In genomic region chr8:64784235-64784634, GRCm38 (mm10) we compare ENCODE assay signal across 26 mouse cellular contexts. TPM values are rescaled to one million over a fixed set of nuclear protein-coding genes. Genes with fewer than 3 reads are reported as not detected.
DNase-seq lines count a peak whose midpoint lies in the region; ATAC-seq and TF ChIP-seq lines count a peak whose summit lies in the region.
"Had no signal": no experiment of that assay in that cellular context is flagged by ENCODE, and none has a peak within 500 bp of the region (broad histone marks: within the 10 kb centered on the region; RNA-seq: fewer than 3 reads in every experiment).

No protein-coding gene starts in this region.

- H3K4me1 ChIP-seq in liver, embryonic 11.5 days (replicated peaks; ENCODE audit: control insufficient read depth, insufficient read depth, low read length): peaks cover 3% of the 10 kb centered on the region; the same call in 1 of the 2 replicates
- peaks cover 20% of the 10 kb centered on the region for H3K4me1 ChIP-seq in G1E (ENCODE audit: insufficient read depth, low read depth, low read length)
- peaks cover 9% of the 10 kb centered on the region for H3K4me1 ChIP-seq in liver, embryonic 16.5 days (ENCODE audit: control insufficient read depth, low read depth, low read length)
- H3K4me1 ChIP-seq in intestine, embryonic 15.5 days (replicated peaks): no peaks in the 10 kb centered on the region
- H3K4me1 ChIP-seq: embryonic facial prominence, embryonic 15.5 days; forebrain, embryonic 10.5 days; hindbrain, embryonic 10.5 days had no signal

- no peak overlapping the region for H3K9ac ChIP-seq in liver, embryonic 11.5 days (ENCODE audit: low read depth, low read length)
- H3K9ac ChIP-seq in liver, embryonic 16.5 days (ENCODE audit: low read depth, low read length): no peak overlapping the region
- H3K9ac ChIP-seq in intestine, embryonic 15.5 days: no peak overlapping the region
- H3K9ac ChIP-seq: embryonic facial prominence, embryonic 15.5 days; heart, embryonic 15.5 days; hindbrain, embryonic 14.5 days had no signal

- no peak for TF ChIP-seq CTCF in G1E (IDR thresholded peaks at IDR 0.05; ENCODE audit: low read depth, low read length)

- no peak overlapping the region for H3K4me2 ChIP-seq in liver, embryonic 11.5 days
- H3K4me2 ChIP-seq in liver, embryonic 16.5 days (ENCODE audit: low read depth, low read length): no peak overlapping the region
- no peak overlapping the region for H3K4me2 ChIP-seq in intestine, embryonic 15.5 days (replicated peaks)
- H3K4me2 ChIP-seq: embryonic facial prominence, embryonic 15.5 days; heart, embryonic 11.5 days; heart, embryonic 15.5 days; hindbrain, embryonic 14.5 days had no signal

- H3K27ac ChIP-seq in liver, embryonic 11.5 days (ENCODE audit: low read depth, low read length): no peak overlapping the region
- H3K27ac ChIP-seq in liver, embryonic 16.5 days (ENCODE audit: low read length): no peak overlapping the region
- H3K27ac ChIP-seq in intestine, embryonic 15.5 days: no peak overlapping the region
- H3K27ac ChIP-seq: embryonic facial prominence, embryonic 15.5 days; forebrain, embryonic 10.5 days; heart, adult 2 months; heart, embryonic 15.5 days; hindbrain, embryonic 10.5 days; hindbrain, embryonic 14.5 days had no signal

- H3K9me3 ChIP-seq in liver, embryonic 11.5 days (ENCODE audit: control insufficient read depth, low read length): no peaks in the 10 kb centered on the region
- H3K9me3 ChIP-seq in G1E (replicated peaks): no peaks in the 10 kb centered on the region
- H3K9me3 ChIP-seq in liver, embryonic 16.5 days (replicated peaks; ENCODE audit: control insufficient read depth, low read length): no peaks in the 10 kb centered on the region
- H3K9me3 ChIP-seq in intestine, embryonic 15.5 days: no peaks in the 10 kb centered on the region
- H3K9me3 ChIP-seq: embryonic facial prominence, embryonic 15.5 days; forebrain, embryonic 10.5 days; heart, embryonic 15.5 days; hindbrain, embryonic 10.5 days had no signal

- H3K4me3 ChIP-seq in liver, embryonic 11.5 days (ENCODE audit: low read depth, low read length): no peak overlapping the region
- no peak overlapping the region for H3K4me3 ChIP-seq in G1E (ENCODE audit: low read depth, low read length)
- H3K4me3 ChIP-seq in liver, embryonic 16.5 days (ENCODE audit: low read depth, low read length): no peak overlapping the region
- H3K4me3 ChIP-seq in intestine, embryonic 15.5 days (replicated peaks): no peak overlapping the region
- H3K4me3 ChIP-seq: embryonic facial prominence, embryonic 15.5 days; erythroblast, embryonic 14.5 days; forebrain, embryonic 10.5 days; heart, adult 2 months; heart, embryonic 15.5 days; hindbrain, embryonic 10.5 days had no signal

- WGBS in liver, embryonic 11.5 days: 51% methylated on average over 5 of the region's 5 CpGs
- WGBS in liver, embryonic 16.5 days (ENCODE audit: insufficient replicate concordance): 20% methylated on average over 5 of the region's 5 CpGs
- 83% methylated on average over 5 of the region's 5 CpGs for WGBS in intestine, embryonic 15.5 days

- no peaks in the 10 kb centered on the region for H3K27me3 ChIP-seq in liver, embryonic 11.5 days (replicated peaks; ENCODE audit: control insufficient read depth, insufficient read depth, low read length)
- no peaks in the 10 kb centered on the region for H3K27me3 ChIP-seq in G1E (ENCODE audit: insufficient read depth, low read length)
- H3K27me3 ChIP-seq in liver, embryonic 16.5 days (ENCODE audit: control insufficient read depth, insufficient read depth, low read depth, low read length): no peaks in the 10 kb centered on the region
- no peaks in the 10 kb centered on the region for H3K27me3 ChIP-seq in intestine, embryonic 15.5 days (replicated peaks)
- H3K27me3 ChIP-seq: embryonic facial prominence, embryonic 15.5 days; heart, embryonic 15.5 days; Patski had no signal

- H3K36me3 ChIP-seq in liver, embryonic 11.5 days (ENCODE audit: control insufficient read depth, insufficient read depth, low read length): no peaks in the 10 kb centered on the region
- peaks cover 32% of the 10 kb centered on the region for H3K36me3 ChIP-seq in G1E (replicated peaks)
- H3K36me3 ChIP-seq in liver, embryonic 16.5 days (ENCODE audit: control insufficient read depth, insufficient read depth): no peaks in the 10 kb centered on the region
- H3K36me3 ChIP-seq in intestine, embryonic 15.5 days: no peaks in the 10 kb centered on the region
- H3K36me3 ChIP-seq: embryonic facial prominence, embryonic 15.5 days; heart, embryonic 15.5 days had no signal

- no peak for DNase-seq in liver, embryonic 11.5 days (ENCODE audit: low spot score)
- DNase-seq in liver: no peak
- no peak for DNase-seq in G1E (ENCODE audit: low spot score)
- DNase-seq in c-Kit-positive CD71-positive TER-119-positive erythroid progenitor cells, embryonic 14.5 days (ENCODE audit: low spot score): peak; percentile 8
- no peak for DNase-seq in testis, postnatal 14 days (ENCODE audit: low spot score)
- DNase-seq: adrenal gland, postnatal 36 days; B cell, adult 2 months; cerebellum, adult 11 months; cerebellum, adult 8-10 months; cerebellum, postnatal 14 days; embryo, embryonic 11 days; heart, adult 2 months had no signal

- 0 out of 2 replicates have a peak, but pooled peaks have one; percentile 31 for ATAC-seq in liver, embryonic 11.5 days (replicated peaks; ENCODE audit: low FRiP score)
- ATAC-seq in G1E (ENCODE audit: extremely low read depth, insufficient number of reproducible peaks, low FRiP score, poor library complexity, severe bottlenecking): peak; percentile 66
- ATAC-seq in liver, embryonic 16.5 days (ENCODE audit: low read depth): peak; percentile 65
- ATAC-seq in intestine, embryonic 15.5 days: no peak
- no peak for ATAC-seq in monocyte, adult 5-6 weeks (replicated peaks; ENCODE audit: insufficient number of reproducible peaks, low FRiP score, low TSS enrichment, poor library complexity, severe bottlenecking)
- ATAC-seq: activated CD4-positive, CD25-positive, alpha-beta regulatory T cell, adult 4 months; CD4-positive, CD25-positive, alpha-beta regulatory T cell, adult 4 months; forebrain, embryonic 14.5 days; Patski had no signal

RNA-seq across cellular contexts. Expression of gene Msmo1, which starts 50.6 kb away (rescaled TPM):
- polyA plus RNA-seq in liver, embryonic 11.5 days (2014; fragmentation: Nextera tagmentation; extraction: Ambion mirVana): 132 and 159 TPM in 2 replicates
- total RNA-seq in G1E (2014; fragmentation: Nextera tagmentation) (130 and 139 TPM in 2 replicates), G1E (2017) (552 and 571 TPM in 2 replicates)
- polyA plus RNA-seq in G1E (2012): 3.2 and 3.7 TPM in 2 replicates
- polyA plus RNA-seq in liver, embryonic 16.5 days (2015; fragmentation: Nextera tagmentation; extraction: Ambion mirVana): 111 and 135 TPM in 2 replicates
- polyA plus RNA-seq in intestine, embryonic 15.5 days (2015; fragmentation: Nextera tagmentation; extraction: Ambion mirVana): 193 and 213 TPM in 2 replicates
- total RNA-seq in monocyte, adult 5-6 weeks (2017): 77.7 to 101 TPM (median 92.3 TPM) in 3 replicates

Comparison
In these comparisons a context has a peak if more than half of its experiments do, and no peak if none do; other contexts are left out.
1. ATAC-seq: peak in liver, embryonic 11.5 days (single experiment), G1E (single experiment) and liver, embryonic 16.5 days (single experiment); none in intestine, embryonic 15.5 days (single experiment) and monocyte, adult 5-6 weeks (single experiment).
2. RNA of gene Msmo1, which starts 50.6 kb away (polyA plus RNA-seq): 193 to 213 TPM in intestine, embryonic 15.5 days, 132 to 159 TPM in liver, embryonic 11.5 days and 111 to 135 TPM in liver, embryonic 16.5 days; 3.2 to 3.7 TPM in G1E; every median in the first group is over 10 times any median in the second.